Mouse (Mus musculus): ENCODE measurements at regions not wholly inside any gene's neighbourhood (a gene's known extent, or its start where the extent isn't known, plus 50 kb on each side); places are given as distances from the start of the nearest gene placed in this dataset.

GRCm38 (mm10) chr1:81841966-81842365 is 390.9 kb upstream of the Gm9747 start:
- TF ChIP-seq CTCF (IDR thresholded peaks at IDR 0.05; ENCODE audit: low read depth, low read length) (no peak), POLR2A (IDR thresholded peaks at IDR 0.05; ENCODE audit: insufficient read depth, low read length) (no peak), EP300 (IDR thresholded peaks at IDR 0.05; ENCODE audit: insufficient read depth, low read depth, low read length) (no peak)

All from ES-Bruce4 (cell line).